Mouse (Mus musculus) forebrain, postnatal 0 days (tissue): ENCODE results near the gene Rnf5. TPM values are rescaled to one million over a fixed set of nuclear protein-coding genes. Genes with fewer than 3 reads are reported as not detected.

ENCODE experiments used
- ATAC-seq: fragments of 200-750 bp; cut with Nextera tagmentation; 2 replicates; pipeline ENCODE4 v1.8.0; 2017; ENCODE audit warnings: mild to moderate bottlenecking, moderate library complexity
- DNase-seq: peaks from one replicate; pipeline ENCODE4 v3.0.0-alpha.2; 2015
- H3K27ac ChIP-seq: fragments of 300-500 bp; sonication (generic); 2 replicates; pipeline ENCODE4 v1.5.1; 2014; ENCODE audit warnings: low read depth, mild to moderate bottlenecking, antibody characterized with exemption, low read length, moderate library complexity, mixed read lengths
- H3K27me3 ChIP-seq: fragments of 300-500 bp; sonication (generic); 2 replicates; pipeline ENCODE4 v1.6.1; 2014; ENCODE audit warnings: mild to moderate bottlenecking, low read length, mixed read lengths; ENCODE audit not compliant: insufficient read depth
- H3K36me3 ChIP-seq: fragments of 300-500 bp; sonication (generic); 2 replicates; pipeline ENCODE4 v1.6.1; 2014; ENCODE audit warnings: mild to moderate bottlenecking, moderate library complexity; ENCODE audit not compliant: insufficient read depth
- H3K4me1 ChIP-seq: fragments of 300-500 bp; sonication (generic); 2 replicates; pipeline ENCODE4 v1.6.1; 2014; ENCODE audit warnings: antibody characterized with exemption; ENCODE audit not compliant: insufficient read depth
- H3K4me2 ChIP-seq: fragments of 300-500 bp; sonication (generic); 2 replicates; pipeline ENCODE4 v1.6.1; 2014; ENCODE audit warnings: low read depth, mild to moderate bottlenecking, moderate library complexity
- H3K4me3 ChIP-seq: fragments of 300-500 bp; sonication (generic); 2 replicates; pipeline ENCODE4 v1.5.1; 2014; ENCODE audit warnings: low read depth, low read length, mixed read lengths
- H3K9ac ChIP-seq: fragments of 300-500 bp; sonication (generic); 2 replicates; pipeline ENCODE4 v1.6.1; 2014; ENCODE audit warnings: mild to moderate bottlenecking
- H3K9me3 ChIP-seq: fragments of 300-500 bp; sonication (generic); 2 replicates; pipeline ENCODE4 v1.6.1; 2016; ENCODE audit warnings: low read length
- CTCF ChIP-seq: sonication (generic); IDR thresholded peaks from 2 replicates; pipeline ENCODE4 v1.5.1; 2016; ENCODE audit warnings: antibody characterized with exemption, control low read depth, low read depth
- WGBS: fragments of 180-500 bp; shearing (Covaris S2); extraction: QIAGEN DNeasy Blood & Tissue Kit; methylation state at CpG from one replicate; pipeline ENCODE4 v1.1.7; 2014; 5-methylcytosine and 5-hydroxymethylcytosine counted together
- polyA plus RNA-seq: library from polyadenylated mRNA; unstranded; fragments of >200 nt; fragmentation: Nextera tagmentation; extraction: Ambion mirVana; gene quantifications from 2 replicates; pipeline ENCODE4 v1.2.1, GENCODE M21; 2015
- total RNA-seq: library from RNA; depleted of rRNA; stranded (reverse); fragments of >200 nt; gene quantifications from 2 replicates; pipeline ENCODE4 v1.2.3, GENCODE M21; 2014

Rnf5 gene
- total and polyA plus RNA-seq, 2 experiments from 2014 or later: 45.3 to 252 TPM

DNA sequence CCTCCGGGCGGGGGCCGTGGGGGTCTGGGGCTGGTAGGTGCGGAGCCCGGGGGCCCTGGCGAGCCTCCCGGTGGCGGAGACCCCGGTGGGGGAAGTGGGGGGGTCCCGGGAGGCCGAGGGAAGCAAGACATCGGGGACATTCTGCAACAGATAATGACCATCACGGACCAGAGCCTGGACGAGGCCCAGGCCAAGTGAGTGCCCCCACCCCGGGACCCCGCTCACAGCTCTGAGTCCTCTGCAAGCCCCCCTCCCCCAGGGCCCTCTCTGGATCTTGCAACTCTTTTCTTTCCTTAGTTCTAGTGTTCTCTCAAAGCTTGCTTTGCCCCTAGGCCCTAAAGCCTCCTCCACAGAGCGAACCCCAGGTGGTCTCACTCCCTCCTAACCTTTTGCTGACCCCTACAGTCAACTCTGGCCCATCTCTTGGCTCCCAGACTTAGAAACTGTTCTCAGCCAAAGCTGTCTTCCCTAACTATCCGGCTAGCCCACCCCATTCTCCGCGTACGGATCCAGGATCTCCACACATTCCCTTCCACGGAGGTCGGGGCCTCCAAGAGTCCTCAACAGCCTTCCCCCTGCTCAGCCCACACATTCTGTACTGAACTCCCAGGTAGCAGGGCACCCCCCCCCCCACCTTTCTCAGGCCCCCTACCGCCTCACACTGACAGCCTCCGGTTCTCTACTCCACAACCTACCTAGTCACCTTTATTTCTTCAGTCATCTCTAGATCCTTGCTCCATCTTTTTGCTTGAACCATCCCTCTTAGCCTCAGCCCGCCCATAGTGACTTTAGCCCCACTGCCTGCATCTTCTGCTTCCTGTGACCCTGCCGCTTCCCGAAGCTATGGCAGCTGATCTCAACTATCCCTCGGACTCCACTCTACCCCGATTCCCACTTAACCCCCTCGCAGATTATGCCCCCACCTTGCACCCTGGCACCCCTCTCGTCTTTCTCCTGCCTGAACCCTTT is 10.6 kb downstream of the Rnf5 start:
- peaks cover 14% of the 10 kb centered on the region for H3K4me1 ChIP-seq
- H3K36me3 ChIP-seq: peaks cover 17% of the 10 kb centered on the region
- DNase-seq (peak; percentile 57), ATAC-seq (peak; percentile 39)
- peak overlapping the region; percentile 94 for H3K9ac ChIP-seq
- peak overlapping the region; percentile 89 for H3K4me3 ChIP-seq
- H3K4me2 ChIP-seq: peak overlapping the region; percentile 93
- peak overlapping the region; percentile 97 for H3K27ac ChIP-seq
- H3K9me3 ChIP-seq: no peaks in the 10 kb centered on the region
- WGBS: 3% methylated on average over 31 of the region's 32 CpGs
- TF ChIP-seq CTCF: no peak
- no peaks in the 10 kb centered on the region for H3K27me3 ChIP-seq

GRCm38 (mm10) chr17:34591994-34592375 is 11.5 kb downstream of the Rnf5 start:
- DNase-seq: peak; percentile 91

DNA sequence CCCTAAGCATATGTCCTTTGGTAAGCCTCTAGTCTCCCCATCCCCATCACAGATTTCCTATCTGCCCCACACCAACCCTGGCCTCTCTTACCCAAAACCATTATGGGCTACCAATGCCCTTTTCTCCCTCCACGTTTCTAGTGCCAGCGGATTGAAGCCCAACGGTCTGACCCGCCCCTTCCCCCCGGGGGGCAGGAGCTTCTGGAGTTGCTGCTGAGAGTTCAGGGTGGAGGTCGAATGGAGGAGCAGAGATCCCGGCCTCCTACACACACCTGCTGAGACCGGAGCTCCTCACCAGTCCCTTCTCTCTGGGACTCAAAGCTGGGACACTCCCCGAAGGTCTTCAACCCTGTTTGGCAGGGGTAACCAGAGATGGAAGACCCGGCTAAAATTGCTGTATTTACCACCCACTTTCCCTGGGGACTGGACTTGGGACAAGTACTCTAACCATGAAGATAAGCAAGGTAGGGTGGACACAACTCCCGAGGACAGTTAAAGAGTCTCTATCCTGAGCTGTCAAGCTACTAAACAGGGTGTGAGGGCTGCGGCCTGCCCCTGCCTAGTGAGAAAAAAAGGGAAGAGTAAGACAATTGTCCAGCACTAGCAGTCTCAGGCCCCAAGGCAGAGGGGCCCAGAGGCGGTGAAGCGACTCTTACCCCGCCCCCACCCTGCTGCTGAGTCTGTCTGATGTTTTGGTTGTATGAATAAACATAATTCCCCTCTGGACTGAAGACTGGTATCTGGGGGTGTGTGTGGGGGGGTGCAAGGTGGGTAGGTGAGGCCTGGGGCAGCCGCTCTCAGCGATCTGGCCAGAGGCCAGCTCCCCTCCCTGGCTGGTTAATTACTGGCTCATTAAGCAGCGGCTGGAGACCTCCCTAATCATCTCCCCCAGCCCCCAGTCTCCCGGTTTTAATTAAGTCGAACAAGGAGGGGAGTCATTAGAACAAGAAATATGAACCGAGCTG is 12.2 kb downstream of the Rnf5 start, which contains the start of gene Pbx2:
Gene Pbx2, plus strand, starts transcription at position 238 of the 965 bp plus-strand sequence.
- ATAC-seq (no peak), DNase-seq (peak; percentile 41)
- TF ChIP-seq CTCF: no peak
- WGBS: 1% methylated on average over 21 of the region's 21 CpGs
- Histone ChIP-seq H3K27me3 (no peaks in the 10 kb centered on the region), H3K27ac (peak within 1 kb of the TSS; percentile 97), H3K4me1 (peaks cover 18% of the 10 kb centered on the region), H3K9me3 (no peaks in the 10 kb centered on the region), H3K36me3 (peaks cover 17% of the 10 kb centered on the region), H3K4me3 (peak within 1 kb of the TSS; percentile 89), H3K9ac (peak within 1 kb of the TSS; percentile 94), H3K4me2 (peak within 1 kb of the TSS; percentile 93)

More at GRCm38 (mm10) chr17:34591994-34592375, 11.5 kb downstream of the Rnf5 start:
- Histone ChIP-seq H3K4me2 (peak overlapping the region; percentile 93), H3K9ac (peak overlapping the region; percentile 94), H3K4me3 (peak overlapping the region; percentile 89), H3K4me1 (peaks cover 16% of the 10 kb centered on the region), H3K9me3 (no peaks in the 10 kb centered on the region), H3K27ac (peak overlapping the region; percentile 97), H3K36me3 (peaks cover 17% of the 10 kb centered on the region), H3K27me3 (no peaks in the 10 kb centered on the region)
- ATAC-seq: peak; percentile 35
- TF ChIP-seq CTCF: no peak
- under 1% methylated on average over 26 of the region's 35 CpGs for WGBS

- Histone ChIP-seq H3K4me2 (no peak overlapping the region; the same call in 1 of the 2 replicates), H3K9me3 (no peaks in the 10 kb centered on the region), H3K27ac (no peak overlapping the region), H3K4me1 (peaks cover 25% of the 10 kb centered on the region), H3K27me3 (no peaks in the 10 kb centered on the region), H3K9ac (no peak overlapping the region), H3K36me3 (peaks cover 10% of the 10 kb centered on the region), H3K4me3 (no peak overlapping the region)
- TF ChIP-seq CTCF: no peak
- DNase-seq: no peak
- no peak for ATAC-seq
- 78% methylated on average over 15 of the region's 15 CpGs for WGBS
These were observed 13.1 kb downstream of the Rnf5 start for GRCm38 (mm10) chr17:34590154-34590987.

GRCm38 (mm10) chr17:34589681-34590101 is 13.8 kb downstream of the Rnf5 start, which contains the start of gene Gpsm3:
TSS of gene Gpsm3 (plus strand) at chr17:34589806.
- no peak for TF ChIP-seq CTCF
- no peak within 1 kb of the TSS for H3K4me3 ChIP-seq
- peaks cover 3% of the 10 kb centered on the region; the same call in 1 of the 2 replicates for H3K36me3 ChIP-seq
- no peak within 1 kb of the TSS for H3K4me2 ChIP-seq
- WGBS: 36% methylated on average over 7 of the region's 7 CpGs
- H3K27ac ChIP-seq: no peak within 1 kb of the TSS
- no peaks in the 10 kb centered on the region for H3K27me3 ChIP-seq
- no peak within 1 kb of the TSS for H3K9ac ChIP-seq
- peaks cover 25% of the 10 kb centered on the region for H3K4me1 ChIP-seq
- no peak for ATAC-seq
- H3K9me3 ChIP-seq: no peaks in the 10 kb centered on the region
- DNase-seq: no peak

GRCm38 (mm10) chr17:34589206-34589605 is 14.3 kb downstream of the Rnf5 start:
- no peaks in the 10 kb centered on the region for H3K36me3 ChIP-seq
- H3K9ac ChIP-seq: no peak overlapping the region
- whole genome bisulfite sequencing: 58% methylated on average over 7 of the region's 7 CpGs
- TF ChIP-seq CTCF: no peak
- H3K27ac ChIP-seq: no peak overlapping the region
- ATAC-seq (no peak), DNase-seq (no peak)
- H3K4me2 ChIP-seq: no peak overlapping the region
- no peaks in the 10 kb centered on the region for H3K27me3 ChIP-seq
- no peaks in the 10 kb centered on the region for H3K9me3 ChIP-seq
- H3K4me3 ChIP-seq: no peak overlapping the region
- peaks cover 25% of the 10 kb centered on the region for H3K4me1 ChIP-seq
